12 mouse cellular contexts compared by ENCODE assay signal in genomic region chr2:153496301-153496700, GRCm38 (mm10). TPM values are rescaled to one million over a fixed set of nuclear protein-coding genes. Genes with fewer than 3 reads are reported as not detected.
A peak's percentile ranks its signal among the peaks of the same experiment; 100 is the strongest.
DNase-seq lines count a peak whose midpoint lies in the region; ATAC-seq and TF ChIP-seq lines count a peak whose summit lies in the region.
"Had no signal": no experiment of that assay in that cellular context is flagged by ENCODE, and none has a peak within 500 bp of the region (broad histone marks: within the 10 kb centered on the region; RNA-seq: fewer than 3 reads in every experiment).

No protein-coding gene starts in this region.

- H3K36me3 ChIP-seq in heart, postnatal 0 days (replicated peaks; ENCODE audit: control insufficient read depth, insufficient read depth, low read length): no peaks in the 10 kb centered on the region
- no peaks in the 10 kb centered on the region for H3K36me3 ChIP-seq in embryonic facial prominence, embryonic 12.5 days
- H3K36me3 ChIP-seq in hindbrain, embryonic 16.5 days (ENCODE audit: control insufficient read depth, insufficient read depth, low read length): no peaks in the 10 kb centered on the region
- no peaks in the 10 kb centered on the region for H3K36me3 ChIP-seq in midbrain, embryonic 13.5 days

- no peak overlapping the region for H3K4me2 ChIP-seq in heart, postnatal 0 days (ENCODE audit: low read depth, low read length)
- H3K4me2 ChIP-seq in embryonic facial prominence, embryonic 12.5 days (replicated peaks): no peak overlapping the region
- no peak overlapping the region for H3K4me2 ChIP-seq in hindbrain, embryonic 16.5 days (ENCODE audit: low read length)
- 0 out of 2 replicates have a peak overlapping the region, but pooled peaks have one; percentile 5 for H3K4me2 ChIP-seq in midbrain, embryonic 13.5 days (replicated peaks)

- DNase-seq in heart, postnatal 0 days (ENCODE audit: low spot score): no peak
- DNase-seq in heart, postnatal 10 days: no peak
- DNase-seq in layer of hippocampus, adult 8-10 months (ENCODE audit: low spot score in 2 of 2): no peak
- no peak for DNase-seq in frontal cortex, postnatal 36 days (ENCODE audit: low spot score in 2 of 2)
- DNase-seq in urinary bladder, postnatal 36 days (ENCODE audit: low spot score in 2 of 2): no peak
- DNase-seq: lung, postnatal 10 days had no signal

- no peak for TF ChIP-seq EP300 in heart, postnatal 0 days (IDR thresholded peaks at IDR 0.05; ENCODE audit: low read depth)

- peaks cover 37% of the 10 kb centered on the region for H3K4me1 ChIP-seq in heart, postnatal 0 days (ENCODE audit: control insufficient read depth, insufficient read depth)
- H3K4me1 ChIP-seq in embryonic facial prominence, embryonic 12.5 days: peaks cover 52% of the 10 kb centered on the region
- H3K4me1 ChIP-seq in hindbrain, embryonic 16.5 days (ENCODE audit: control insufficient read depth, insufficient read depth, low read depth, low read length): peaks cover 50% of the 10 kb centered on the region
- peaks cover 62% of the 10 kb centered on the region for H3K4me1 ChIP-seq in midbrain, embryonic 13.5 days (replicated peaks)

- intact Hi-C loops in heart, postnatal 10 days (cut with DNase I): no loop called here

- WGBS in heart, postnatal 0 days: 86% methylated on average over 6 of the region's 6 CpGs
- WGBS in embryonic facial prominence, embryonic 12.5 days: 77% methylated on average over 6 of the region's 6 CpGs
- WGBS in hindbrain, embryonic 16.5 days: 77% methylated on average over 6 of the region's 6 CpGs
- 88% methylated on average over 6 of the region's 6 CpGs for WGBS in midbrain, embryonic 13.5 days

- H3K9me3 ChIP-seq in heart, postnatal 0 days (replicated peaks; ENCODE audit: control insufficient read depth, low read length): no peaks in the 10 kb centered on the region
- H3K9me3 ChIP-seq in embryonic facial prominence, embryonic 12.5 days: no peaks in the 10 kb centered on the region
- no peaks in the 10 kb centered on the region for H3K9me3 ChIP-seq in hindbrain, embryonic 16.5 days (ENCODE audit: control insufficient read depth, low read length)
- H3K9me3 ChIP-seq in midbrain, embryonic 13.5 days: no peaks in the 10 kb centered on the region

- TF ChIP-seq CTCF in heart, postnatal 0 days (IDR thresholded peaks at IDR 0.05; ENCODE audit: low read depth): no peak

- H3K27ac ChIP-seq in heart, postnatal 0 days (ENCODE audit: low read depth): 0 out of 2 replicates have a peak overlapping the region, but pooled peaks have one; percentile 31
- 0 out of 2 replicates have a peak overlapping the region, but pooled peaks have one; percentile 4 for H3K27ac ChIP-seq in embryonic facial prominence, embryonic 12.5 days
- peak overlapping the region; percentile 40 for H3K27ac ChIP-seq in hindbrain, embryonic 16.5 days (ENCODE audit: low read depth, low read length)
- H3K27ac ChIP-seq in midbrain, embryonic 13.5 days: peak overlapping the region; percentile 68

- no peaks in the 10 kb centered on the region for H3K27me3 ChIP-seq in heart, postnatal 0 days (ENCODE audit: control insufficient read depth, insufficient read depth, low read length)
- H3K27me3 ChIP-seq in embryonic facial prominence, embryonic 12.5 days: peaks cover 17% of the 10 kb centered on the region
- no peaks in the 10 kb centered on the region for H3K27me3 ChIP-seq in hindbrain, embryonic 16.5 days (replicated peaks; ENCODE audit: control insufficient read depth, insufficient read depth, low read length)
- peaks cover 38% of the 10 kb centered on the region for H3K27me3 ChIP-seq in midbrain, embryonic 13.5 days

- no peak overlapping the region for H3K4me3 ChIP-seq in heart, postnatal 0 days (ENCODE audit: low read depth, low read length)
- no peak overlapping the region for H3K4me3 ChIP-seq in embryonic facial prominence, embryonic 12.5 days
- H3K4me3 ChIP-seq in hindbrain, embryonic 16.5 days (ENCODE audit: low read length): no peak overlapping the region
- no peak overlapping the region for H3K4me3 ChIP-seq in midbrain, embryonic 13.5 days (replicated peaks)

- ATAC-seq in heart, postnatal 0 days (ENCODE audit: insufficient read depth, low read depth): no peak
- ATAC-seq in embryonic facial prominence, embryonic 12.5 days (ENCODE audit: insufficient number of reproducible peaks, insufficient read depth, low FRiP score, low TSS enrichment): no peak
- no peak for ATAC-seq in hindbrain, embryonic 16.5 days
- no peak for ATAC-seq in midbrain, embryonic 13.5 days

- H3K9ac ChIP-seq in heart, postnatal 0 days (replicated peaks; ENCODE audit: low read depth, low read length): no peak overlapping the region
- no peak overlapping the region for H3K9ac ChIP-seq in embryonic facial prominence, embryonic 12.5 days
- no peak overlapping the region for H3K9ac ChIP-seq in hindbrain, embryonic 16.5 days (ENCODE audit: low read depth, low read length)
- no peak overlapping the region for H3K9ac ChIP-seq in midbrain, embryonic 13.5 days (replicated peaks)

RNA-seq across cellular contexts. Expression of gene 4930404H24Rik, which starts 3.7 kb away (rescaled TPM):
- total RNA-seq in heart, postnatal 0 days (2014; rRNA removed; ENCODE audit: low replicate concordance): not detected in 2 replicates
- 0.45 TPM in 1 of 2 replicates, not detected in the other for polyA plus RNA-seq in heart, postnatal 0 days (2015; fragmentation: Nextera tagmentation; extraction: Ambion mirVana)
- not detected for total RNA-seq in heart, postnatal 10 days (2021)
- not detected in 2 replicates for polyA plus RNA-seq in embryonic facial prominence, embryonic 12.5 days (2016; fragmentation: Nextera tagmentation; extraction: Ambion mirVana)
- not detected in 2 replicates for polyA plus RNA-seq in hindbrain, embryonic 16.5 days (2015; fragmentation: Nextera tagmentation; extraction: Ambion mirVana)
- not detected in 2 replicates for polyA plus RNA-seq in midbrain, embryonic 13.5 days (2015; fragmentation: Nextera tagmentation; extraction: Ambion mirVana)
- total RNA-seq in layer of hippocampus, adult 8-10 months (2022): 1 to 10 TPM in 1 of 4 experiments, not detected in 3; 1.8 TPM
- polyA plus RNA-seq: brain, embryonic 14.5 days; large intestine, adult 2 months; small intestine, adult 2 months had no signal

RNA-seq across cellular contexts. Expression of gene Nol4l, which starts 33.5 kb away (rescaled TPM):
- 10.2 and 13.1 TPM in 2 replicates for total RNA-seq in heart, postnatal 0 days (2014; rRNA removed; ENCODE audit: low replicate concordance)
- polyA plus RNA-seq in heart, postnatal 0 days (2015; fragmentation: Nextera tagmentation; extraction: Ambion mirVana): 4.3 TPM in 2 replicates
- 10 to 100 TPM in 1 of 2 experiments, 1 to 10 TPM in 1; 9.5 to 10.4 TPM for total RNA-seq in heart, postnatal 10 days (2021)
- 19.4 and 22.3 TPM in 2 replicates for polyA plus RNA-seq in embryonic facial prominence, embryonic 12.5 days (2016; fragmentation: Nextera tagmentation; extraction: Ambion mirVana)
- polyA plus RNA-seq in hindbrain, embryonic 16.5 days (2015; fragmentation: Nextera tagmentation; extraction: Ambion mirVana): 33.7 and 40.7 TPM in 2 replicates
- 41.9 and 43.9 TPM in 2 replicates for polyA plus RNA-seq in midbrain, embryonic 13.5 days (2015; fragmentation: Nextera tagmentation; extraction: Ambion mirVana)
- total RNA-seq in layer of hippocampus, adult 8-10 months (2022): 10 to 100 TPM; 44.4 to 47.8 (median 45.1) TPM

Comparison
In these comparisons a context has a peak if more than half of its experiments do, and no peak if none do; other contexts are left out.
1. H3K27ac ChIP-seq: peak in every context shown above with its lines; median percentile 68 in midbrain, embryonic 13.5 days; 40 in hindbrain, embryonic 16.5 days; 31 in heart, postnatal 0 days; 4 in embryonic facial prominence, embryonic 12.5 days.